Mouse (Mus musculus): ENCODE measurements around the gene Vrk1.

Vrk1 gene

DNA sequence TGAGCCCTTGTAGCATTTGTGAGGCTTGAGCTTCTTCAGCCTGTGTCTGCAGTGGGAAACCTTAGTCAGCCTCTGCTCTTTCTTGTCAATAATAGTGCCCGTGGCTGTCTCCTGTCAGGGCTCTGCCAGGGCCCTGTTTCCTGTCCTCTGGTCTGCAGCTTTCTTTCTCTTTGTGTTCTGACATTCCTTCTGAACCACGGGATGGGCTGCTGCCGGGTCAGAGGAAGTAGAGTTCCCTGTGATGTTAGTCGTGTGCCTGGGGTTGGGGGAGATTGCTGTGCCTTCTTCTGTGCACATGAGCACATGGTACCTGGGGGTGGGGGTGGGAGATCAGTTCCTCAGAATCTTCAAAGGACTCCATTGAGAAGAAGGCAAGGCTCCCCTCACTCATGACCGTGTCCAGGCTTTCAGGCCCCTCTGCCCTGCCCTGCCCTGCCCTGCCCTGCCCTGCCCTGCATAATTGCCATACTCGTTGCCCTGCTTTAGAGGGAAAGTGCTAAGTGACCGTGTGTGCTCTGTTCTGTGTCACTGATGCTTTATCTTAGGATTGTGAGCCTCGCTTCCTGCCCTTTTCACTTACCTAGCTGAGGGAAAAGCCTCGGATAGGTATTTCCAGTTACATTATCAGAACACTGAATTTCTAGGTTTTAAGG, 36.2 kb downstream of the Vrk1 start:
- DNase-seq (ENCODE audit: low read depth), result no peak

- no peak for DNase-seq (ENCODE audit: low read depth)
These were observed 42.2 kb downstream of the Vrk1 start for GRCm38 (mm10) chr12:106052271-106052670.

- peak; percentile 66 for DNase-seq (ENCODE audit: low read depth)
These were observed 45.8 kb downstream of the Vrk1 start for GRCm38 (mm10) chr12:106055799-106056198.

- no peak for DNase-seq (ENCODE audit: low read depth)
These were observed 50.0 kb downstream of the Vrk1 start for GRCm38 (mm10) chr12:106059873-106060573.

DNA sequence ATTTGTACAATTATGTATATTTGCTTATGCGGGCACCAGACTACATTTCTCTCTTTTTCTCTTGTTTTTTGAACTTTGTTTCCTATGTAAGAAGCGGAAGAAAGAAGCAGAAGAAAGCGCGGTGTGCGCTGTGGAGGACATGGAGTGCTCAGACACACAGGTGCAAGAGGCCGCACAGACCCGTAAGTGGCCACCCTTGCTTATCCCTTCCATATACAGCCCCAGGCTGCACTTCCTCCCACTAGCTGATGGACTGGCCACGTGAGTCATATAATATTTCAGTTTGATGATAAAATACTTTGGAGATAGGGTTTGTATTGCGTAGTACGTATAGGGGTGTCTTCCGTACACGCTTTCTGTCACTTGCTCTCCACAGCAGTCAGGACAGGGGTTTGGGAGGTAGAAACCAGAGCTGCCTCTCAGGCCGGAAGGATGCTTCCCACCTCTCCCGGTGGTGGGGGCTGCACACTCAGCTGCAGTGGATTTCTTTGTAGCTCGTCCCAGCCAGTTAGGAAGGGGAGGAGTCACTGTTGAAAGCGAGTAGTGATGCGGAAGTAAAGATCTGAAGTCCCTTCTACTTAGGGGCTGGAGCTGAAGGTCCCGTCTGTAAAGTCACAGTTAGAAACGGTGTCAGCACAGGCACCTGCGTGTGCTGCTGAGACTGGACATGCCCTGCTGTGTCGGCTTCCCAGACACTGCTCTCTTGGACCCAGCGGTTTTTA, 60.6 kb downstream of the Vrk1 start:
- DNase-seq (ENCODE audit: low read depth), result no peak

DNA sequence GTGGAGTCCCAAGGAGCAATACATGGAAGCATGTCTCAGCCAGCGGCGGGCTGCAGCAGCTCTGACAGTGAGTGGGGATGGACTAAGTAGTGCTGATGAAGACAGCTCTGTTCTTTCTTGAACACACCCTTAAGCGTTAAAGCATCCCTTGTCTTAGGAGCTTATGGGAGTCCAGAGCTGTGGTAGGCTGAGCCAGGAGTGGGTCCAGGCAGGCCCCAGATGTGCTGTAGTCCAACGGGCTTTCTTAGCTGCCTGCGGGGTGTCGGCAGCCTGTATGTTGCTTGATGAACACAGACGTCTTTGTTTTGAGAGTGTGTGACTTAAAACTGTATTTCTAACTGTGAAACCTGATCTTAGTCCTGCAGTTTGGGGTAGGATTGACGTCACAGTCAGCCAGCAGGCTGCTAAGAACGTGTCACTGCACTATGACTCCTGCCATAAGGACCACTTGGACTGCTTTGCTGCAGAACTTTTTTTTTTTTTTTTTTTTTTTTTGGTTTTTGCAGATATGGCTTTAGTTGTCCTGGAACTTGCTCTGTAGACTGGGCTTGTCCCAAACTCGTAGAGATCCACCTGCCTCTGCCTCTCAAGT, 61.6 kb downstream of the Vrk1 start:
- DNase-seq (ENCODE audit: low read depth), result no peak

- no peak for DNase-seq (ENCODE audit: low read depth)
These were observed 64.5 kb downstream of the Vrk1 start for GRCm38 (mm10) chr12:106074371-106075155.

- DNase-seq (ENCODE audit: low read depth), result no peak
These were observed 66.1 kb downstream of the Vrk1 start for GRCm38 (mm10) chr12:106076131-106076530.

DNA sequence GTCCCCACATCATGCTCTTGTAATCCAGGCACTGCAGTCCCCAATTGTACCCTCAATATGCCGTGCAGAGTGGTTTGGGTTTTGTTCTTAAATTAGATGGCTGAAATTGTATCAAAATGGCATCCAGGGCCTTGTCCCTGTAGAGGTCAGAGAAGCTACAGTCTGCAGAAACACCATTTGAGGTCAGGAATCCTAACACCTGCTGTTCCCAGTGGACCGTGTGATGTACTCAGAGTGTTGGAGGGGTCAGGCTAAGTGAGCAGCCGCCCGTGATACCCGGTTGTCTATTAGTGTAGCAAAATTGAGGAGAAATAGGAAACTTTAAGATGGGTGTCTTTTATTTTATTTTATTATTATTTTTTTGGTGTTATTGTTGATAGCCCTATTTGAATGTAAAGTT, 70.5 kb downstream of the Vrk1 start:
- DNase-seq (ENCODE audit: low read depth), result no peak

DNA sequence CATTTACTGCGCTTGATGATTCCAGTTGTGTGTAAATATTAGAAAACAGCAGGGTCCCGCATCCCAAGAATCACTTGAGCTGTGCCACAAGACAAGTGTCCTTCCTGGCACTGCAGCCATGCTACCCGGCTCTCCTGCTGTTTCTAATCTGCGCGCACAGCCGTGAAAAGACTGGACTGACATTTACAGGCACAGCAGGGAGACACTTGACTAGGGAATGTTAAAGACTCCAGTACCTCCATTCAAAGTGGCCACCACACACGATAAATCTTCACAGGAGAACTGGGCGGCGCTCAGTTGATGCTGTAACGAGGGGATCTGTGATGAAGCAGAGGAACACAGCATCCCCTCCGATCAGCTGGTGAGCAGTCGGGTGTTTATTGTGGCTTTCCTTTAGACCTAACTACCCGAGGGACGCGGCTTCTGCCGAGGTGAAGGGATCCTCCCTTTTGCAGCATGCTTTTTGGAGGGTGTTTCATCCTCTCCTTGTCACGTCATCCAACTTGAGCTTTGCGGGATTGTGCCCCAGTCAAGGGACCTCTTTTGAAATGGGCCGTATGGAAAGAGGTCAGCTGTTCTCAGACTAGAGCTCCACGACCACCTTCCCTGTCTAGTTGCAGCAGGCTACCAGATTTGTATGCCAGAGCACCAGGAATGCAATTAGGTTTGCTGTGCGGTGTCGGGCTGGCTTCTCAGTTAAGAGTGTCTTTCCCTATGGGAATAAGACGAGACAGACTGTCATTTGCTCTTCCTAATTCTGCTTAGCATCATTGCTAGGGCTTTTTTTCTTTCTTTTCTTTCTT, 71.1 kb downstream of the Vrk1 start:
- DNase-seq (ENCODE audit: low read depth), result no peak

DNA sequence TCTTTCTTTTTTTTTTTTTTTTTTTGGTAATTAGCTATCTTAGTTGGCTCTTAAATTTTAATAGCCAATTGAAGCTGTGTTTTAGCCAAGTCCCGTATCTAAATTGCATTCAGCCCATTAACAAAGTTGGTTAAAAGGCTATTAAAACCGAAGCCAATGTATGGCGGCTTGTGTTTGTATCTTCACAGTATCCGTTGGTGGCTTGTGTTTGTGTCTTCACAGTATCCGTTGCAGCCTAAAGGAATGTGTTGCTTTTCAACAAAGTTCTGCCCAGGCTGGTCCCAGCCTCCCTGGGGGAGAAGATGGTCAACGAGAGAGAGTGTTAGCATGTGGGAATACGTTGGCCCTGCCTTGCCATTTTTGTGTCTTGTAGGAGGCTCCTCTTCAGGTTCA, 71.7 kb downstream of the Vrk1 start:
- no peak for DNase-seq (ENCODE audit: low read depth)

GRCm38 (mm10) chr12:106082191-106082957, 72.3 kb downstream of the Vrk1 start:
- DNase-seq (ENCODE audit: low read depth), result no peak

DNA sequence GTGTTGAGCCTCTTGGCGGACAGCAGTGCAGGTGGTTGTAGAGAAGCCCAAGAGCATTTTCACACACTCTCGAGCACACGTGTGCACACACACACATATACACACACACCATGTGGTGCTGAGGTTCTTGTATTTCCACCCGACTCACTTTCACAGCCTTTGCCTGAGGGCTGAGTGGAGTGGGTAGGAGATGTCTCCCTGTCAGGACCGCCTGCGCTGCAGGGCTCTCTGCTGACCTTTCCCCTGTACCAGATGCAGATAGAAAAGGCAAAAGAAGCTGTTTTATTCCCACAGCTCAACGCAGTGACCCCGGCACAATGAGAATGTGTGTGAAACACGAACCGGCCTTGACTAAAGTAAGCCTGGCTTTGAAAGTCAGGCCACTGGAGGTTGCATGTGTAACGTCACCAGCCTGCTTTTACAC, 72.9 kb downstream of the Vrk1 start:
- DNase-seq (ENCODE audit: low read depth), result no peak

DNA sequence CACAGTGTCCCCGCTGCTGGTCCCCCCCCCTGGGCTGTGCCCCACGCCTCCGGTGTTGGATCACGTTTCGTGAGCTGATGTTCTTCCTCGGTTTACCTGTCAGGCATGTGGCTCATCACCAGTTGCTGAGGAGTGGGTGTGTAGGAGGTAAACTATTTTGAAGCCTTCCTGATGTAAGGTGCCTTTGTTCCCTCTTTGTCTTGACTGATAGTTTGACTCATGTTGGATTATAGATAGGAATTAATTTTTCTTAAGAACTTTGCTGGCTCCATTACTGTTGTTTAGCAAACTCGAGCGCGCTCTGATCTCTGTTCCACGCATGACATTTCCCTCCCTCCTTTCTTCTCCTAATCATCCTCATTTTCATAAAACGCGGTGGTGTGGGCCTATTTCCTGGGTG, 74.1 kb downstream of the Vrk1 start:
- no peak for DNase-seq (ENCODE audit: low read depth)

GRCm38 (mm10) chr12:106094827-106095226, 84.8 kb downstream of the Vrk1 start:
- no peak for DNase-seq (ENCODE audit: low read depth)

- no peak for DNase-seq (ENCODE audit: low read depth)
These were observed 92.0 kb downstream of the Vrk1 start for GRCm38 (mm10) chr12:106102003-106102402.

DNA sequence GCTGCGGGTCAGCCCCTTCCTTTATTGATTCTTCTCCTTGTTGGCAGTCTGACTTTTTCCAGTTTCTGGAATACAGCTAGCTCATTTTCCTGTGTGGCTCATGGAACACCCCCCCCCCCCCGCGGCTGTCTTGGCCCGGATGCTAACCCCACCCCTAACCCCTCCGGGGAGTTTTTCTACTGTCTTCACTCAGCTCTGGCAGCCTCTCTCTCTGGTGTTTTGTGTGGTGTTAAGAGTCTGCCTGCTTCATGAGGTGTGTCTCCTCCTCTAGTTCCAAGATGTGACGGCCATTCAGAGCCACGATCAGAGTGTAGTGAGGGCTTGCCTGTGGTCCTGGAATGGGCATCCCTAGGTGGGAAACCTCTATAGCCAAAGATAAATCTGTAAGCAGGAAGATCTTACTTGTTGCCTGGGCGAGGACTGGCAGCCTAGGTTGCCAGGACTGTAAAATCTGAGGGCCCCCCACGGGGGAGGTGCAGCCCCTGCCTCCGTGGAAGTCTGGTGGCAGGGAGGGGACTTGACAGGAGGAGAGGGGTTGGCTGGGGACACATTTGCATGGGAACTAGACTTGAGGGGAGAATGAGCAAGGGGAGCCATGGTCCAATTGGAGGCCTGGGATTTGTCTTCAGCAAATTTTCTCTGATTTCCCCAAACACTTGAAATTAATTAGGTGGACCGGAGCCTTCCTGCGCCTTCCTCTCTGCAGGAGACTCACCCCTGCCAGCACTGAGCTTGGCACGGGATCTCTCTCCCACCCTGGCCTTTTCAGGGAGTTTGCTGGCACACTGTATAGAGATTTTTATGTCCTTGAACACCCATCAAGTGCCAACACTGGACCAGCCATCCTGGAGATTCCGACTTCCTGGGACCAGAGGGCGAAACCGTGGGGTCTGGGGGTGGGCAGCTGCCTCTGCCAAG, 93.0 kb downstream of the Vrk1 start:
- no peak for DNase-seq (ENCODE audit: low read depth)

GRCm38 (mm10) chr12:106107272-106107671, 97.2 kb downstream of the Vrk1 start:
- DNase-seq (ENCODE audit: low read depth), result no peak
